Mouse (Mus musculus) megakaryocyte-erythroid progenitor cell, adult 5 weeks (primary cell): Measurements from ENCODE around the gene Snrpb. TPM values are rescaled to one million over a fixed set of nuclear protein-coding genes. Genes with fewer than 3 reads are reported as not detected.

Source experiments
- polyA plus RNA-seq: library from polyadenylated mRNA; stranded (reverse); fragments of >175 nt; gene quantifications from 2 replicates; pipeline ENCODE4 v1.2.3, GENCODE M21; 2012

Snrpb gene
- 668 and 714 TPM in 2 replicates for polyA plus RNA-seq

GRCm38 (mm10) chr2:130178706-130179506, at the start of gene Snrpb:
Snrpb (minus strand) TSS chr2:130179403.

GRCm38 (mm10) chr2:130194894-130195293, 15.7 kb upstream of the Snrpb start, which contains the start of gene Tmc2:
Tmc2 (plus strand) TSS chr2:130195194.

Other genes starting within 250 kb of the Snrpb start
- gene Tgm3, start 167.1 kb downstream of the Snrpb start, polyA plus RNA-seq: 0.01 and 0.20 TPM in 2 replicates
- gene Tgm6, start 67.0 kb downstream of the Snrpb start, polyA plus RNA-seq: not detected in 2 replicates
- not detected in 2 replicates for gene Tmc2, start 15.8 kb upstream of the Snrpb start, polyA plus RNA-seq
- gene Nop56, start 95.0 kb upstream of the Snrpb start, polyA plus RNA-seq: 83.3 and 119 TPM in 2 replicates
- 108 and 112 TPM in 2 replicates for gene Idh3b, start 105.1 kb upstream of the Snrpb start, polyA plus RNA-seq
- 0.02 and 0.04 TPM in 2 replicates for gene Ebf4, start 115.8 kb upstream of the Snrpb start, polyA plus RNA-seq
- 0.91 and 2.6 TPM in 2 replicates for gene Cpxm1, start 218.2 kb upstream of the Snrpb start, polyA plus RNA-seq
- not detected in 2 replicates for gene Gm28372, start 225.8 kb upstream of the Snrpb start, polyA plus RNA-seq
- not detected in 2 replicates for gene 1700020A23Rik, start 225.9 kb upstream of the Snrpb start, polyA plus RNA-seq
- gene Tmem239, start 227.1 kb upstream of the Snrpb start, polyA plus RNA-seq: not detected in 2 replicates
- 16.1 and 20.4 TPM in 2 replicates for gene Vps16, start 244.9 kb upstream of the Snrpb start, polyA plus RNA-seq
- 17.7 and 21.0 TPM in 2 replicates for gene Pced1a, start 245.3 kb upstream of the Snrpb start, polyA plus RNA-seq